Mouse (Mus musculus) MEL (cell line): ENCODE data around the gene Hc. TPM values are rescaled to one million over a fixed set of nuclear protein-coding genes. Genes with fewer than 3 reads are reported as not detected.

Source experiments
- DNase-seq: peaks from one replicate; pipeline ENCODE4 v3.0.0; 2011; ENCODE audit warnings: low read depth, low spot score
- H3K27ac ChIP-seq: 2 replicates; pipeline ENCODE4 v1.5.1; 2012; ENCODE audit warnings: low read depth, mild to moderate bottlenecking, control low read depth, low read length, moderate library complexity; ENCODE audit not compliant: control insufficient read depth
- H3K27me3 ChIP-seq, 2 experiments: fragments of 150-350 bp in 1 of 2; sonication (generic) in 1 of 2; 2 replicates each; pipeline ENCODE4 v1.6.1; 2012; ENCODE audit warnings: low read length in 2 of 2, mild to moderate bottlenecking in 2 of 2, improper control_type of control experiment in 1 of 2, moderate library complexity in 1 of 2; ENCODE audit not compliant: insufficient read depth in 2 of 2, control insufficient read depth in 1 of 2
- H3K36me3 ChIP-seq, 2 experiments: 2 replicates each; pipeline ENCODE4 v1.6.1; 2012 to 2014; ENCODE audit warnings: low read length in 2 of 2, improper control_type of control experiment in 1 of 2, inconsistent platforms in 1 of 2, mild to moderate bottlenecking in 1 of 2; ENCODE audit not compliant: insufficient read depth in 2 of 2, control insufficient read depth in 1 of 2
- H3K4me1 ChIP-seq, 2 experiments: fragments of 150-350 bp in 1 of 2; sonication (generic) in 1 of 2; 2 replicates each; pipeline ENCODE4 v1.6.1; 2012; ENCODE audit warnings: low read length in 2 of 2, improper control_type of control experiment in 1 of 2, mild to moderate bottlenecking in 1 of 2; ENCODE audit not compliant: insufficient read depth in 2 of 2, control insufficient read depth in 1 of 2
- H3K4me3 ChIP-seq, 2 experiments: fragments of 150-350 bp in 1 of 2; sonication (generic) in 1 of 2; 2 replicates each; pipeline ENCODE4 v1.5.1; 2012; ENCODE audit warnings: low read depth in 2 of 2, low read length in 2 of 2, mild to moderate bottlenecking in 2 of 2, moderate library complexity in 2 of 2, control low read depth in 1 of 2, improper control_type of control experiment in 1 of 2; ENCODE audit not compliant: control insufficient read depth in 1 of 2, insufficient read depth in 1 of 2
- H3K79me2 ChIP-seq: 2 replicates; pipeline ENCODE4 v1.6.1; 2012; ENCODE audit warnings: mild to moderate bottlenecking, low read length, moderate library complexity; ENCODE audit not compliant: control insufficient read depth, poor library complexity, insufficient read depth
- H3K9ac ChIP-seq: 2 replicates; pipeline ENCODE4 v1.6.1; 2012; ENCODE audit warnings: low read depth, mild to moderate bottlenecking, control low read depth, low read length, moderate library complexity; ENCODE audit not compliant: control insufficient read depth, poor library complexity, severe bottlenecking
- H3K9me3 ChIP-seq: fragments of 150-350 bp; sonication (generic); replicated peaks from 2 replicates; pipeline ENCODE4 v1.6.1; 2012; ENCODE audit warnings: mild to moderate bottlenecking, low read length, improper control_type of control experiment, moderate library complexity; ENCODE audit not compliant: insufficient read depth
- BHLHE40 ChIP-seq: IDR thresholded peaks from 2 replicates; pipeline ENCODE4 v1.6.1; 2012; ENCODE audit warnings: low read depth, mild to moderate bottlenecking, inconsistent platforms, low read length, improper control_type of control experiment, borderline replicate concordance
- CTCF ChIP-seq, 3 experiments: IDR thresholded peaks in 2 of 3; conservative IDR thresholded peaks in 1 of 3; 2 replicates each; pipeline ENCODE4 v1.5.1; 2011 to 2012; ENCODE audit warnings: low read length in 3 of 3, low read depth in 2 of 3, mild to moderate bottlenecking in 2 of 3, improper control_type of control experiment in 1 of 3, inconsistent platforms in 1 of 3, mixed read lengths in 1 of 3, moderate library complexity in 1 of 3; ENCODE audit not compliant: control insufficient read depth in 1 of 3, insufficient read depth in 1 of 3, poor library complexity in 1 of 3, severe bottlenecking in 1 of 3
- ETS1 ChIP-seq: IDR thresholded peaks from 2 replicates; pipeline ENCODE4 v1.6.1; 2012; ENCODE audit warnings: low read depth, mild to moderate bottlenecking, inconsistent platforms, low read length, improper control_type of control experiment, moderate library complexity
- GABPA ChIP-seq: IDR thresholded peaks from 2 replicates; pipeline ENCODE4 v1.6.1; 2012; ENCODE audit warnings: low read depth, mild to moderate bottlenecking, inconsistent platforms, low read length, improper control_type of control experiment, moderate library complexity
- GATA1 ChIP-seq: IDR thresholded peaks from 2 replicates; pipeline ENCODE4 v1.6.1; 2011; ENCODE audit warnings: low read depth, low read length, improper control_type of control experiment
- KAT2A ChIP-seq: conservative IDR thresholded peaks from 2 replicates; pipeline ENCODE4 v1.6.1; 2012; ENCODE audit warnings: low read depth, low read length, improper control_type of control experiment, inconsistent platforms
- MAX ChIP-seq: IDR thresholded peaks from 2 replicates; pipeline ENCODE4 v1.6.1; 2011; ENCODE audit warnings: low read length, improper control_type of control experiment
- MAZ ChIP-seq: IDR thresholded peaks from 2 replicates; pipeline ENCODE4 v1.6.1; 2012; ENCODE audit warnings: low read depth, mild to moderate bottlenecking, inconsistent platforms, low read length, improper control_type of control experiment
- MEF2A ChIP-seq: IDR thresholded peaks from 2 replicates; pipeline ENCODE4 v1.6.1; 2014; ENCODE audit warnings: low read depth, mild to moderate bottlenecking, inconsistent platforms, low read length, improper control_type of control experiment; ENCODE audit not compliant: poor library complexity, insufficient replicate concordance, severe bottlenecking; ENCODE audit errors: extremely low read depth
- MYB ChIP-seq: IDR thresholded peaks from 2 replicates; pipeline ENCODE4 v1.6.1; 2011; ENCODE audit warnings: mild to moderate bottlenecking, low read depth, low read length, improper control_type of control experiment
- RAD21 ChIP-seq: IDR thresholded peaks from 2 replicates; pipeline ENCODE4 v1.6.1; 2011; ENCODE audit warnings: mild to moderate bottlenecking, low read depth, low read length, improper control_type of control experiment
- SMC3 ChIP-seq: IDR thresholded peaks from 2 replicates; pipeline ENCODE4 v1.6.1; 2011; ENCODE audit warnings: low read depth, low read length, improper control_type of control experiment
- TBP ChIP-seq: IDR thresholded peaks from 2 replicates; pipeline ENCODE4 v1.8.0; 2011; ENCODE audit warnings: low read depth, low read length, improper control_type of control experiment
- TCF12 ChIP-seq: IDR thresholded peaks from 2 replicates; pipeline ENCODE4 v1.6.1; 2014; ENCODE audit warnings: low read depth, mild to moderate bottlenecking, inconsistent platforms, low read length, improper control_type of control experiment, moderate library complexity
- ZC3H11A ChIP-seq: IDR thresholded peaks from 2 replicates; pipeline ENCODE4 v1.6.1; 2012; ENCODE audit warnings: low read depth, mild to moderate bottlenecking, inconsistent platforms, low read length, improper control_type of control experiment
- ZMIZ1 ChIP-seq: IDR thresholded peaks from 2 replicates; pipeline ENCODE4 v1.6.1; 2012; ENCODE audit warnings: low read depth, mild to moderate bottlenecking, inconsistent platforms, low read length, improper control_type of control experiment, moderate library complexity
- polyA plus RNA-seq, 2 experiments: library from polyadenylated mRNA; stranded (reverse) in 1 of 2; unstranded in 1 of 2; fragments of >175 nt in 1 of 2; fragments of >200 nt in 1 of 2; gene quantifications; 2 replicates each; pipeline versions ENCODE4 v1.2.1 to v1.2.4; 2012; ENCODE audit warnings: low replicate concordance in 2 of 2, low read depth in 1 of 2; ENCODE audit not compliant: insufficient read length in 2 of 2, insufficient read depth in 1 of 2, missing spikeins in 1 of 2
- total RNA-seq: library from RNA; depleted of rRNA; stranded (reverse); fragments of 300-350 nt; gene quantifications from 2 replicates; pipeline ENCODE4 v1.2.3, GENCODE M21; 2012

The Hc gene
- total and polyA plus RNA-seq, 3 experiments, result not detected

GRCm38 (mm10) chr2:34970092-34970750 is 91.0 kb downstream of the Hc start:
- no peak overlapping the region for H3K9ac ChIP-seq
- no peak for TF ChIP-seq KAT2A
- peak; percentile 66 to 96 (median 82) for TF ChIP-seq CTCF (IDR thresholded peaks at IDR 0.05 in 2 of 3, conservative IDR thresholded peaks at IDR 0.05 in 1 of 3; ENCODE audit: control insufficient read depth in 1 of 3, insufficient read depth in 1 of 3, low read depth in 2 of 3, low read length in 3 of 3, poor library complexity in 1 of 3, severe bottlenecking in 1 of 3)
- TF ChIP-seq GATA1, result no peak
- peak; percentile 85 for TF ChIP-seq SMC3
- TF ChIP-seq RAD21, result peak; percentile 65
- peak; percentile 24; the same call in 1 of the 2 replicates for TF ChIP-seq ZC3H11A
- no peak for TF ChIP-seq MYB
- peaks cover 0 to 3% of the 10 kb centered on the region in 2 experiments; a peak in 2 of 4 replicates for H3K36me3 ChIP-seq
- no peaks in the 10 kb centered on the region for H3K9me3 ChIP-seq
- no peaks in the 10 kb centered on the region for H3K79me2 ChIP-seq
- H3K4me1 ChIP-seq, result peaks cover 0 to 7% of the 10 kb centered on the region in 2 experiments; a peak in 2 of 4 replicates
- no peaks in the 10 kb centered on the region; a peak in 1 of 4 replicates for H3K27me3 ChIP-seq
- peak; percentile 51 for DNase-seq
- no peak overlapping the region for H3K4me3 ChIP-seq
- H3K27ac ChIP-seq, result no peak overlapping the region

- Histone ChIP-seq H3K27me3 (no peaks in the 10 kb centered on the region; a peak in 1 of 4 replicates), H3K4me3 (no peak overlapping the region), H3K9ac (no peak overlapping the region), H3K79me2 (no peaks in the 10 kb centered on the region), H3K9me3 (no peaks in the 10 kb centered on the region), H3K36me3 (peaks cover 0 to 6% of the 10 kb centered on the region in 2 experiments; a peak in 2 of 4 replicates), H3K4me1 (peaks cover 0 to 7% of the 10 kb centered on the region in 2 experiments; a peak in 2 of 4 replicates), H3K27ac (no peak overlapping the region)
- TF ChIP-seq GABPA, result no peak
- no peak for TF ChIP-seq KAT2A
- TF ChIP-seq MYB, result no peak
- no peak for TF ChIP-seq BHLHE40
- no peak for TF ChIP-seq MEF2A
- TF ChIP-seq ZMIZ1, result no peak
- TF ChIP-seq MAZ, result no peak
- no peak for TF ChIP-seq TBP
- no peak for TF ChIP-seq GATA1
- TF ChIP-seq ETS1, result no peak
- TF ChIP-seq MAX, result no peak
- TF ChIP-seq TCF12, result no peak
- DNase-seq, result no peak
These were observed 92.1 kb downstream of the Hc start for GRCm38 (mm10) chr2:34969166-34969565.
